ENCODE assay signal across 7 mouse cellular contexts in the genomic region with DNA sequence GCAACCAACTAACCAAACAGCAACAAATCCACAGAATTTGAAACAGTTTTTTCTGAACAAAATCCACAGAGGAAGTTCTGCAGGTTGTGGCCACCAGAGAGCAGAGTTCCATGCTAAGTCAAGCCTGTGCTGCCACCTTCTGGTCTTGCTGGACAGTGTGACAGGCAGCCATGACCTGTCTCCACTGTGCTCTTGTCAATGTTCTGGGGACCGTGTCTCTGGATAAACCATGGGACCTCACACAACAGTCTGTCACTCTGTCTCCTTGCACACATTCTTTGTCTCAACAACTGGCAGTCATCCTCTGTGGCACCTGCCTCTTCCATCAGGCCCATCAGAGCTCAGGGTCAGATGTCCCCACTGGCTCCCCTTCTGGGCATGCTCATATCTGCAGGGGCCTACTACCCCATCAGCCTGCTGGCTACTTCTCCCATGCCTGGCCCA. TPM values are rescaled to one million over a fixed set of nuclear protein-coding genes. Genes with fewer than 3 reads are reported as not detected.
A peak's percentile ranks its signal among the peaks of the same experiment; 100 is the strongest.
DNase-seq lines count a peak whose midpoint lies in the region; ATAC-seq and TF ChIP-seq lines count a peak whose summit lies in the region.

No protein-coding gene starts in this region.

- peak; percentile 12 for DNase-seq in Patski (ENCODE audit: low read depth, low spot score)
- peak; percentile 67 to 68 for DNase-seq in cerebellum, adult 2 months
- peak; percentile 35 to 52 for DNase-seq in frontal cortex, postnatal 25 days (ENCODE audit: low spot score in 2 of 2)
- DNase-seq in hindlimb bud, embryonic 11.5 days (ENCODE audit: extremely low spot score, low read depth, low spot score): peak; percentile 42
- peak; percentile 51 to 63 for DNase-seq in left cerebral cortex, adult 2 months (ENCODE audit: extremely low spot score in 1 of 2, low spot score in 2 of 2)
- DNase-seq in skeletal muscle tissue, adult 2 months (ENCODE audit: low read depth, low spot score): peak; percentile 66

- ATAC-seq in Patski: peak; percentile 65

- POLR2A ChIA-PET in Patski (lab: Charles Lee): interaction anchor here (0.6 kb wide), 1 partner anchor 108 kb away, joined by 6 read pairs; no protein-coding TSS in a partner anchor

- TF ChIP-seq POLR2A in cerebellum, adult 2 months (IDR thresholded peaks at IDR 0.05; ENCODE audit: borderline replicate concordance, insufficient read depth, low read length): no peak

- WGBS in cerebellum, adult 2 months: 5% methylated on average over 1 of the region's 1 CpGs

- CTCF ChIA-PET in Patski (lab: Charles Lee): interaction anchor here (0.7 to 1.4 kb wide), 8 partner anchors 10 to 142 kb away, joined by 3 to 5 read pairs (median 3); no protein-coding TSS in a partner anchor

- H3K9me3 ChIP-seq in megakaryocyte, embryonic 14.5 days: no peaks in the 10 kb centered on the region

- H3K36me3 ChIP-seq in megakaryocyte, embryonic 14.5 days (replicated peaks; ENCODE audit: low read length): peaks cover 28% of the 10 kb centered on the region

- H3K4me3 ChIP-seq in cerebellum, adult 2 months (replicated peaks; ENCODE audit: insufficient read depth, low read depth, low read length): no peak overlapping the region
- no peak overlapping the region for H3K4me3 ChIP-seq in left cerebral cortex, adult 2 months
- peak overlapping the region; percentile 31 for H3K4me3 ChIP-seq in megakaryocyte, embryonic 14.5 days (replicated peaks)

- TF ChIP-seq CTCF in Patski (IDR thresholded peaks at IDR 0.05): peak; percentile 99
- peak; percentile 100 for TF ChIP-seq CTCF in cerebellum, adult 2 months (IDR thresholded peaks at IDR 0.05; ENCODE audit: borderline replicate concordance, insufficient read depth, low read depth, low read length)
- peak; percentile 97 for TF ChIP-seq CTCF in left cerebral cortex, adult 2 months (IDR thresholded peaks at IDR 0.05)

- H3K4me1 ChIP-seq in cerebellum, adult 2 months (ENCODE audit: control insufficient read depth, insufficient read depth, low read length): no peaks in the 10 kb centered on the region
- peaks cover 49% of the 10 kb centered on the region for H3K4me1 ChIP-seq in megakaryocyte, embryonic 14.5 days

- in situ Hi-C loops in Patski (cut with MboI; ENCODE audit: low pct_unique_long_range_greater_than_20kb): loop anchor here (10.0 kb wide), 1 partner anchor 219 kb away; no protein-coding TSS in a partner anchor

- H3K27me3 ChIP-seq in Patski: no peaks in the 10 kb centered on the region
- no peaks in the 10 kb centered on the region for H3K27me3 ChIP-seq in cerebellum, adult 2 months (ENCODE audit: control insufficient read depth, insufficient read depth, low read length)
- no peaks in the 10 kb centered on the region for H3K27me3 ChIP-seq in megakaryocyte, embryonic 14.5 days (replicated peaks)

- H3K27ac ChIP-seq in cerebellum, adult 2 months (ENCODE audit: insufficient read depth, low read length): no peak overlapping the region
- no peak overlapping the region for H3K27ac ChIP-seq in left cerebral cortex, adult 2 months

- intact Hi-C loops in left cerebral cortex, adult 2 months (cut with DNase I): loop anchor here (2.0 kb wide), 1 partner anchor 135 kb away; no protein-coding TSS in a partner anchor

RNA-seq across cellular contexts. Expression of a gene that starts 27.2 kb away (rescaled TPM):
- polyA plus RNA-seq in Patski (2021): 8.4 TPM
- 4.4 TPM in 2 replicates for polyA plus RNA-seq in cerebellum, adult 2 months (2012; rRNA removed)
- total RNA-seq in left cerebral cortex, adult 2 months (2021): 1 to 10 TPM; 8.5 to 9.5 TPM
- polyA plus RNA-seq in megakaryocyte, embryonic 14.5 days (2012; ENCODE audit: insufficient read depth, low replicate concordance): 2.0 TPM in 1 of 2 replicates, not detected in the other

RNA-seq across cellular contexts. Expression of a gene that starts 42.8 kb away (rescaled TPM):
- polyA plus RNA-seq in Patski (2021): 0.39 TPM
- 1.6 and 1.9 TPM in 2 replicates for polyA plus RNA-seq in cerebellum, adult 2 months (2012; rRNA removed)
- 1 to 10 TPM; 3.3 to 4.5 TPM for total RNA-seq in left cerebral cortex, adult 2 months (2021)
- 673 and 816 TPM in 2 replicates for polyA plus RNA-seq in megakaryocyte, embryonic 14.5 days (2012; ENCODE audit: insufficient read depth, low replicate concordance)

Comparison
In these comparisons a context has a peak if more than half of its experiments do, and no peak if none do; other contexts are left out.
1. DNase-seq: peak in every context shown above with its lines; median percentile 68 in cerebellum, adult 2 months; 66 in skeletal muscle tissue, adult 2 months; 57 in left cerebral cortex, adult 2 months; 44 in frontal cortex, postnatal 25 days; 42 in hindlimb bud, embryonic 11.5 days; 12 in Patski.
2. RNA of a gene that starts 42.8 kb away (polyA plus RNA-seq): 673 to 816 TPM in megakaryocyte, embryonic 14.5 days; 1.6 to 1.9 TPM in cerebellum, adult 2 months and 0.39 TPM in Patski (single experiment); every median in the first group is over 100 times any median in the second.
3. Peak in every context shown above with its lines, with median percentiles within 50 percentile points of each other: CTCF ChIP-seq.